Mouse (Mus musculus) heart, embryonic 12.5 days (tissue): ENCODE results near the gene Gpr142. TPM values are rescaled to one million over a fixed set of nuclear protein-coding genes. Genes with fewer than 3 reads are reported as not detected.

Experiments used
- ATAC-seq: fragments of 200-750 bp; cut with Nextera tagmentation; 2 replicates; pipeline ENCODE4 v1.8.0; 2017; ENCODE audit warnings: moderate TSS enrichment, moderate library complexity; ENCODE audit not compliant: insufficient number of reproducible peaks, low FRiP score
- H3K27ac ChIP-seq: fragments of 300-500 bp; sonication (generic); 2 replicates; pipeline ENCODE4 v1.5.1; 2016; ENCODE audit warnings: mild to moderate bottlenecking, moderate library complexity; ENCODE audit not compliant: poor library complexity, severe bottlenecking
- H3K27me3 ChIP-seq: fragments of 300-500 bp; sonication (generic); replicated peaks from 2 replicates; pipeline ENCODE4 v1.6.1; 2016; ENCODE audit warnings: mild to moderate bottlenecking, moderate library complexity
- H3K36me3 ChIP-seq: fragments of 300-500 bp; sonication (generic); 2 replicates; pipeline ENCODE4 v1.6.1; 2016; ENCODE audit warnings: mild to moderate bottlenecking, moderate library complexity
- H3K4me1 ChIP-seq: fragments of 300-500 bp; sonication (generic); replicated peaks from 2 replicates; pipeline ENCODE4 v1.6.1; 2016; ENCODE audit warnings: mild to moderate bottlenecking
- H3K4me2 ChIP-seq: fragments of 300-500 bp; sonication (generic); 2 replicates; pipeline ENCODE4 v1.6.1; 2016; ENCODE audit warnings: mild to moderate bottlenecking, moderate library complexity
- H3K4me3 ChIP-seq: fragments of 300-500 bp; sonication (generic); 2 replicates; pipeline ENCODE4 v1.5.1; 2016; ENCODE audit warnings: mild to moderate bottlenecking
- H3K9ac ChIP-seq: fragments of 300-500 bp; sonication (generic); 2 replicates; pipeline ENCODE4 v1.6.1; 2016; ENCODE audit warnings: mild to moderate bottlenecking, moderate library complexity
- H3K9me3 ChIP-seq: fragments of 300-500 bp; sonication (generic); replicated peaks from 2 replicates; pipeline ENCODE4 v1.6.1; 2016; ENCODE audit warnings: mild to moderate bottlenecking, moderate library complexity
- WGBS: fragments of 180-500 bp; shearing (Covaris S2); methylation state at CpG from one replicate; pipeline ENCODE4 v1.1.7; 2016; 5-methylcytosine and 5-hydroxymethylcytosine counted together
- polyA plus RNA-seq: library from polyadenylated mRNA; unstranded; fragments of >200 nt; fragmentation: Nextera tagmentation; extraction: Ambion mirVana; gene quantifications from 2 replicates; pipeline ENCODE4 v1.2.1, GENCODE M21; 2016

Gene Gpr142
- polyA plus RNA-seq, 1 experiment from 2014 or later: not detected

DNA sequence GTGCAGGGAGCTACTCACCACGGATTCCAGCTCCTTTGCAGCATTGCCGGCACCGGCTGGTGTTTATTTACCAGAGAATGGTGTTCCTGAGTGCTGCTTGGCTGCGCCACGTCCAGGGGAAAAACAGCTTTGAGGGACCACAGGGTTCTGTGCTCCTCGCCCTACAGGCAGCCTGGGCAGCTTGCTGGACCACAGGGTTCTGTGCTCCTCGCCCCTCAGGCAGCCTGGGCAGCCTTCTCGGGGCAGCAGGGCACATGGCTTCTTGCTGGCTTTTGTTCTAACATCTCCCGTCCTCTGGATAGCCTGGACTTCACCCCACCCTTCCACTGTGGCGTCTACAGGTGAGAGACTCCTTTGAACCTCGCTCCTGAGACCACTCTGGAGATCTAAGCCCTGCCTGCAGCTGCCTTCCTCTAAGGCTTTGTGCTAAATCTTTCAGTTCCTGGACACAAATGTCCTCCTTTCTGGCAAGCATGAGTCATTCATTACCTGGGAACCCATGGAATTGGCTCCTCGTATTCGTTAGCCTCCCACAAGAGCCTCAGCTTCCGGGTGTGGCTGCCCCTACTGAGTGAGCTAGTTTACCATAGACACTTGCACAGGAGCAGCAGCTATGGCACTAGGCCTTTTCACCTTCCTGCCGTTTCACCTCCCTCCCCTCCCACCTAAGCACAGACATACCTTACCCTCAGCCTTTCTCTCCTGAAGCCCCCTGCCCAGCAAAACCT is 4.0 kb downstream of the Gpr142 start:
- Histone ChIP-seq H3K36me3 (no peaks in the 10 kb centered on the region), H3K27ac (no peak overlapping the region), H3K4me2 (no peak overlapping the region), H3K9ac (no peak overlapping the region), H3K4me3 (no peak overlapping the region), H3K27me3 (peaks cover 4% of the 10 kb centered on the region; the same call in 1 of the 2 replicates), H3K9me3 (no peaks in the 10 kb centered on the region), H3K4me1 (peaks cover 7% of the 10 kb centered on the region; the same call in 1 of the 2 replicates)
- 58% methylated on average over 15 of the region's 15 CpGs for WGBS
- ATAC-seq: no peak

DNA sequence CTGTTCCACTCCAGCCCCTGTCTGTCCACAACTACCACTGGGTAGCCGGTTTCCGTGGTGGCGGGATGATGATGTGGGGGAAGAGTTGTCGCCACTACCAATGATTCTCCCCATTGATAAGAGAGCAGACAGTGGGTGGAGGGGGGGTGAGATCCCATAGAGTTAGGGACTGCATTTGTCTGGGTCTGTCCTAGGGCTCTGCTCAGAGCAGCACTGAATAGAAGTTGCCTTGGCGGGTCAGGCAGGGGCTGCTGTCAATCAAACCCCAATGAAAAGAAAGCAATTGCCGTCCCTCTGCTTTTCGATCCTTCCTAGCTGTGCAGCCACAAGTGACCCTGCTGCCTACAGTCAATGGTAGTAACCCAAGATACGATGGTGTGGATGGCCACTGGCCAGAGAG is 5.3 kb downstream of the Gpr142 start:
- 49% methylated on average over 8 of the region's 8 CpGs for WGBS
- no peak overlapping the region for H3K4me2 ChIP-seq
- H3K27me3 ChIP-seq: peaks cover 4% of the 10 kb centered on the region; the same call in 1 of the 2 replicates
- H3K9me3 ChIP-seq: no peaks in the 10 kb centered on the region
- no peak overlapping the region for H3K9ac ChIP-seq
- no peak for ATAC-seq
- H3K4me1 ChIP-seq: peaks cover 8% of the 10 kb centered on the region; the same call in 1 of the 2 replicates
- H3K27ac ChIP-seq: no peak overlapping the region
- H3K4me3 ChIP-seq: no peak overlapping the region
- no peaks in the 10 kb centered on the region for H3K36me3 ChIP-seq

DNA sequence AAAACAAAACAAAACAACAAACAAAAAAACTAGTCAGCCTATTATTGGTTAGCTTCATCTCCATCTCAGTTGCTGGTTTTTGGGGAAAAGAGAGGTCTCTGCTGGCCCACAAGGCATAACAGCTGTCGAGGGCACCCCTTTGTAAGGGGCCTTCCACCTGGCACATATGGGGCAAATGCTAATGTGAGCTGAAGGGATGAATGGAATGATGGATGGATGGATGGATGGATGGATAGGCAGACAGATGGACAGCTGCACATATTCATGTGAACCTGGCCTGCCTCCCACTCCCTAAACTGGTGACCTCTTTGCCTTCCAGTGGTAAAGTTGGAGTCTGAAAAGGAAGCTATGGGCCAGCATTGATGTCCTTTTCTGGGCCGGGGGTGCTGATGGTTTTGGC is 8.3 kb downstream of the Gpr142 start:
- WGBS: 66% methylated on average over 2 of the region's 2 CpGs

DNA sequence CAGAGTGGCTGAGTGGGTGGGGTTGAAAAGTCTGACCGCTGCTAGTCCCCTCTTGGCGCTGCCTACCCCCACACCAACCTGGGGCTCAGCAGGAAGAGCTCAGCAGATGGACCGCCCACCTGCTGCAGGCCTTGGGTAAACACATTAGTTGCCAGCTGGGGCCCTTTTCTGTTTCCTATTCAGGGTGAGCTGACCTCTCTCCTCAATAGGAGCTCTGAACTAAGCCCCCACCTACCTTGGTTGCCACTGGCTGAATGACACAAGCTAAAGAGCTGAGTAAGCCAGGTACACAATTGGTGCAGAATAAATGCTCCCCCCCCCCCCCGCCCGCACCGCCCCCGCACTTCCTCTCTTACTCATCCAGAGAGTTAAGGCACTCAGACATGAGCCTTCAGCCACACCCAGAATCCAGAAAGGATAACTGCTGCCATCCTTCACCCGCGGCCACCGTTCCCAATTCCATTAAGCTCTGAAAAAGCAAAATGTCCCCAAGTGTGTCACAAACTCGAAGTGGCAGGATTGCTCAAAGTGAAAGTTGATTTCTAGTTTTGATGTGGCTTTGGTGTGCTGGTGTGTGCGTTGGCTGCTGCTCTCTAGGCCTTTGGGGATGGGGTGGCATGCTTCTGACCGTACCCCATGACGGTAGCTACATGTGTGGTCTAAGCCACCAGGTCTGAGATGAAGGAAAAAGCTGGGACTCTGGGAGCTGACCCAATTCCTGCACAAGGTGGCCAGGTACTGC is 9.1 kb downstream of the Gpr142 start:
- no peak overlapping the region for H3K4me2 ChIP-seq
- ATAC-seq: no peak
- no peaks in the 10 kb centered on the region for H3K9me3 ChIP-seq
- H3K27ac ChIP-seq: no peak overlapping the region
- H3K4me1 ChIP-seq: peaks cover 8% of the 10 kb centered on the region
- H3K27me3 ChIP-seq: no peaks in the 10 kb centered on the region
- no peak overlapping the region for H3K4me3 ChIP-seq
- H3K9ac ChIP-seq: no peak overlapping the region
- 33% methylated on average over 14 of the region's 14 CpGs for WGBS
- no peaks in the 10 kb centered on the region for H3K36me3 ChIP-seq

More for the DNA sequence above, 8.3 kb downstream of the Gpr142 start:
- Histone ChIP-seq H3K27ac (no peak overlapping the region), H3K9me3 (no peaks in the 10 kb centered on the region), H3K36me3 (no peaks in the 10 kb centered on the region), H3K4me1 (peaks cover 8% of the 10 kb centered on the region), H3K27me3 (peaks cover 4% of the 10 kb centered on the region; the same call in 1 of the 2 replicates), H3K4me3 (no peak overlapping the region), H3K9ac (no peak overlapping the region), H3K4me2 (no peak overlapping the region)
- ATAC-seq: no peak

DNA sequence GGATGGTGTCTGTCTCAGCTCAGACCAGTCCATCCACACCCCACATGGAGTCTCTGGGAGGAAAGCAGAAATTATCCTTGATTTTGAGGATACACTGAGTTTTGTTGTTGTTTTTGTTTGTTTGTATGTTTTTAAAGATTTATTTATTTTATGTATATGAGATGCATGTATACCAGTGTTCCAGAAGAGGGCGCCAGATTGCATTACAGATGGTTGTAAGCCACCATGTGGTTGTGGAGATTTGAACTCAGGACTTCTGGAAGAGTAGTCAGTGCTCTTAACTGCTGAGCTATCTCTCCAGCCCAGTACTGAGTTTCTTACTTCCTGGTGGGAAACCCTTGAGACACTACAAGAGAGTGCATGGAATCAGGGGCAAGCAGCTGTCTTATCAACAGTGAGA is 10.6 kb downstream of the Gpr142 start:
- H3K4me3 ChIP-seq: no peak overlapping the region
- 76% methylated on average over 1 of the region's 1 CpGs for WGBS
- peaks cover 8% of the 10 kb centered on the region for H3K4me1 ChIP-seq
- no peak overlapping the region for H3K9ac ChIP-seq
- no peaks in the 10 kb centered on the region for H3K9me3 ChIP-seq
- H3K36me3 ChIP-seq: no peaks in the 10 kb centered on the region
- no peaks in the 10 kb centered on the region for H3K27me3 ChIP-seq
- ATAC-seq: no peak
- no peak overlapping the region for H3K27ac ChIP-seq
- H3K4me2 ChIP-seq: no peak overlapping the region

DNA sequence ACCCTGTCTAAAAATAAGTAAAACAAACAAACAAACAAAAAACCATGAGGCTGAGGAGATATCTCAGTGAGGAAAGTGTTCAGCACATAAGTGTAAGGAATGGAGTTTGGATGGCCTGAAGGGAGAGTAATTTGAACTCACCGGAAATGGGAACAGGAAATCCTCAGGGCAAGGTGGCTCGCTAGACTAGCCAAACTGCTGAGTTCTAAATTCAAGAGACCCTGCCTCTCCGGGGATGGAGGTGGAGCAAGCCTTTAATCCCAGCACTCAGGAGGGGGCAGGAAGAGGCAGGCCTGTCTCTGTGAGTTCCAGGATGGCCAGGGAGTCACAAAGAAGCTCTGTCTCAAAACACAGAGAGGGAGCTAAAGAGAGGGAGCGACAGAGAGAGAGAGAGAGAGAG is 11.6 kb downstream of the Gpr142 start:
- Histone ChIP-seq H3K4me1 (peaks cover 18% of the 10 kb centered on the region), H3K36me3 (no peaks in the 10 kb centered on the region), H3K4me2 (no peak overlapping the region), H3K27ac (no peak overlapping the region), H3K4me3 (no peak overlapping the region), H3K9me3 (no peaks in the 10 kb centered on the region), H3K9ac (no peak overlapping the region), H3K27me3 (no peaks in the 10 kb centered on the region)
- no peak for ATAC-seq
- WGBS: 20% methylated on average over 4 of the region's 4 CpGs

DNA sequence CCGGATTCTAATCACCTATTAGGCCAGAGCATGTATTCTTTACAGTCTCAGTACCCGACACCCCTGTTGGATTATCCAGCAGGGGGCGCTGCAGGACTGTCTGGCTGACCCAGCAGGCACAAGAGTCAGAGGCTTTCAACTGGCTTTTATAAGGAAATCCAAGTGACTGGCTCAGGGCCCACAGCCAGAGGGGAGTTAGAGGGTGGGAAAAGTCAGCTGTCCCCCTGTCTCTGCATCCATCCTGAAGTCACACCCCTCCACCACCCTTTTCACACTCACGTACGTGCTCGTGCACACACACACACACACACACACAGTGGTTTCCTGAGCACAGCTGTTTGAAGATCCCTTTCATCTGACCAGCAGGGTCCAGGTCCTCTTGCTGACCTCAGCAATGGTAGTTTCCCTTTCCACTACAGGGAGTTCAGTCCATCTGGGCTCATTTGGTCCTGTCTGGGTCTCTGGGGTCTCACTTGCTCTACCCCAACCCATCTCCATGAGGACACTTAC is 14.1 kb downstream of the Gpr142 start:
- H3K27me3 ChIP-seq: 0 out of 2 replicates have a peak, but pooled peaks cover 2% of the 10 kb centered on the region
- no peak overlapping the region for H3K4me3 ChIP-seq
- peaks cover 15% of the 10 kb centered on the region for H3K4me1 ChIP-seq
- no peak overlapping the region for H3K27ac ChIP-seq
- 0 out of 2 replicates have a peak overlapping the region, but pooled peaks have one; percentile 3 for H3K9ac ChIP-seq
- H3K9me3 ChIP-seq: no peaks in the 10 kb centered on the region
- H3K4me2 ChIP-seq: no peak overlapping the region
- WGBS: 15% methylated on average over 6 of the region's 6 CpGs
- ATAC-seq: peak; percentile 46; the same call in 1 of the 2 replicates
- H3K36me3 ChIP-seq: no peaks in the 10 kb centered on the region

DNA sequence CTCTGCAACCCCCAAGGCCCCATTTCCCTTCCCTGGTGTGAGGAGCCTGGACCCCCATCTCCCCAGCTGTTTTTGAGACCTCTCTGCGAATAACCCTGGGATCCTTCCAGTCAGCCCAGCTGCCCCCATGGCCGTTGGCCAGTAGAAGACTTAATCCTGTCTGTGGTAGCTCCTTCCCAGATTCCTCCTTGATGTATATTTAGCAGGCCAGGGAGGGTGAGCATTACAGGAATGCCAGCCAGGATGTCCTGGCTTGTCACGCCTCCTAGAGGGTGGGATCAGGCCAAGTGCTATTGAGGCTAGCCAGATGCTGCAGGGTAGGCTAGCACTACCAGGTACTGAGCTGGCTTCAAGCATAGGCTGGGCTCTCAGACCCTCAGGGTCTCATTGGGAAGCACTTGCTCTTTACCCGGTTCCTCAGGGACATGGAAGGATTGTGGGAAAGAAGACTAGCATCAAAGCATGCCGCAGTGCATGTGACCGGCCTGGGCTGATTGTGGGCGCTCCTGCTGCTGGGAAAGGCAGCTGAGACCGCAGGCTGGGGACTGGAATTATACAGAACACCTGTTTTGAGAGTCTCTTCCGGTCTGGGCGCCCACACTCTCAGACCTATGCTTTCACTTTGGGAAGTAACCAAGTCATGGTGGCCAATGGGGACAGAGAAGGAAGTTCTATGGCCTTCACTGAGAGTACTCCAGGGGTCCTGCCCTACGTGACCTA is 16.3 kb downstream of the Gpr142 start:
- Histone ChIP-seq H3K4me3 (no peak overlapping the region), H3K9me3 (no peaks in the 10 kb centered on the region), H3K4me2 (no peak overlapping the region), H3K36me3 (no peaks in the 10 kb centered on the region), H3K4me1 (peaks cover 18% of the 10 kb centered on the region), H3K27me3 (0 out of 2 replicates have a peak, but pooled peaks cover 2% of the 10 kb centered on the region), H3K27ac (peak overlapping the region; percentile 36), H3K9ac (no peak overlapping the region; the same call in 1 of the 2 replicates)
- ATAC-seq: peak; percentile 43; the same call in 1 of the 2 replicates
- WGBS: 49% methylated on average over 11 of the region's 11 CpGs

DNA sequence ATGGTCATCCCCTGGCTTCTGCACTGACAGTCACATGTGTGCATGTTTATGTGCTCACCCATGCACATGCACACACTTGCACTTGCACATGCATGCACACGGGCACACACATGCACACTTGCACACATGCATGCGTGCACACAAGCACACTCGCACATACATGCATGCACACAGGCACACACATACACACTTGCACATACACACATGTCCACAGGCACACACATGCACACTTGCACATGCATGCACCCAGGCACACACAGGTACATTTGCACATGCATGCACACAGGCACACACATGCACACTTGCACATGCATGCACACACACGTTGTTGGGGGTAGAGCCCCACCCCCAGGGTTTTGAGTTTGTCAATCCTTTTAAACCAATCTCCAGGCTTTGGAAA is 18.2 kb downstream of the Gpr142 start:
- Histone ChIP-seq H3K9me3 (no peaks in the 10 kb centered on the region), H3K36me3 (no peaks in the 10 kb centered on the region), H3K4me1 (peaks cover 18% of the 10 kb centered on the region), H3K4me2 (no peak overlapping the region), H3K27ac (no peak overlapping the region), H3K9ac (no peak overlapping the region), H3K27me3 (0 out of 2 replicates have a peak, but pooled peaks cover 2% of the 10 kb centered on the region), H3K4me3 (no peak overlapping the region)
- no peak for ATAC-seq
- WGBS: 85% methylated on average over 4 of the region's 4 CpGs

DNA sequence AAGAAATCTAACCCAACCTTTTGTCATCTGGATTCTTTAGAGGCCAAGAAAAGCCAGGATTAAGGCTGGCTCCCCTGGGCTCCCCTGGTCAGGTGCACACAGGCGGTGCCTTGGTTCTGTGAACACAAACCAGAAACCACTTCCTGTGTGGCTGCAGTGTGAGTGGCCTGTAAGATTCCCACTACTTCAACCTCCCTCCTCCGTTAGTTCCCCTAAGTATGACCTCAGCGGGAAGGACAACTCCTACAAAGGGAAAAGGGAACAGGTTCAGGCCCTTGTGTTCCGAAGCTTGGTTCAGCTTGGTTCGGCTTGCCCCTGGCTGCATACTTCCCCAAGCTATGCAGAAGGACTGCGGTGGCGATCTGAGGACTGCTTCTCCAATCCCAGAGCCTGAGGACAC is 19.5 kb downstream of the Gpr142 start:
- Histone ChIP-seq H3K9ac (no peak overlapping the region), H3K27ac (no peak overlapping the region), H3K36me3 (no peaks in the 10 kb centered on the region), H3K27me3 (0 out of 2 replicates have a peak, but pooled peaks cover 2% of the 10 kb centered on the region), H3K9me3 (no peaks in the 10 kb centered on the region), H3K4me1 (peaks cover 22% of the 10 kb centered on the region), H3K4me3 (no peak overlapping the region), H3K4me2 (no peak overlapping the region)
- WGBS: 85% methylated on average over 7 of the region's 7 CpGs
- no peak for ATAC-seq

DNA sequence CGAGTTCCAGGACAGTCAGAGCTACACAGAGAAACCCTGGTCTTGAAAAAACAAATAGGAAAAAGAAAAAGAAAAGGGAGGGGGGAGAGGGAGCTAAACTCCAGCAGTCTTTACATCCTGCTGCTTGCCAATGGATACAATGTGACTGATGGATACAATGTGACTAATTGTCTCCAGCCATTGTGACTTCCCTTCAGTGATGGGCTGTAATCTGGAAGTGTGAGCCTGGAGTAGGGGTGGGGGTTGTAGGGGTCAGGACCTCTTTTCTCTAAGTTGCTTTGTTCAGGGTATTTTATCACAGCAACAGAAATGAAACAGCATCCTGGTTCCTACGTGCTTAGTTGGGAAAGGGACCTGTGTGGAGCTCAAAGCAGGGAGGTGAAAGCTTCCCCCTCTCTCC is 20.4 kb downstream of the Gpr142 start:
- no peak for ATAC-seq
- whole genome bisulfite sequencing: 39% methylated on average over 2 of the region's 2 CpGs
- Histone ChIP-seq H3K9ac (no peak overlapping the region), H3K9me3 (no peaks in the 10 kb centered on the region), H3K4me2 (no peak overlapping the region), H3K36me3 (no peaks in the 10 kb centered on the region), H3K4me1 (peaks cover 29% of the 10 kb centered on the region), H3K27ac (no peak overlapping the region), H3K27me3 (0 out of 2 replicates have a peak, but pooled peaks cover 2% of the 10 kb centered on the region), H3K4me3 (no peak overlapping the region)
